Mouse (Mus musculus) hindbrain, embryonic 15.5 days (tissue): ENCODE measurements around the gene Elovl2. TPM values are rescaled to one million over a fixed set of nuclear protein-coding genes. Genes with fewer than 3 reads are reported as not detected.
"Not testable (repeated sequence)": the region's sequence is repeated elsewhere in the genome, so short reads cannot be mapped to it uniquely, and the experiment has no call there.

ENCODE experiments used
- ATAC-seq: fragments of 200-750 bp; cut with Nextera tagmentation; 2 replicates; pipeline ENCODE4 v1.8.0; 2017; ENCODE audit warnings: low read depth, moderate number of reproducible peaks, moderate TSS enrichment; ENCODE audit not compliant: low FRiP score
- H3K27ac ChIP-seq: fragments of 300-500 bp; sonication (generic); replicated peaks from 2 replicates; pipeline ENCODE4 v1.5.1; 2015; ENCODE audit warnings: mild to moderate bottlenecking, inconsistent platforms
- H3K27me3 ChIP-seq: fragments of 300-500 bp; sonication (generic); 2 replicates; pipeline ENCODE4 v1.6.1; 2015; ENCODE audit warnings: control low read depth, inconsistent platforms
- H3K36me3 ChIP-seq: fragments of 300-500 bp; sonication (generic); 2 replicates; pipeline ENCODE4 v1.6.1; 2015; ENCODE audit warnings: control low read depth, inconsistent platforms
- H3K4me1 ChIP-seq: fragments of 300-500 bp; sonication (generic); replicated peaks from 2 replicates; pipeline ENCODE4 v1.6.1; 2015; ENCODE audit warnings: control low read depth, inconsistent platforms
- H3K4me2 ChIP-seq: fragments of 300-500 bp; sonication (generic); 2 replicates; pipeline ENCODE4 v1.6.1; 2015; ENCODE audit warnings: moderate library complexity, mild to moderate bottlenecking, inconsistent platforms
- H3K4me3 ChIP-seq: fragments of 300-500 bp; sonication (generic); 2 replicates; pipeline ENCODE4 v1.5.1; 2015; ENCODE audit warnings: mild to moderate bottlenecking, inconsistent platforms
- H3K9ac ChIP-seq: fragments of 300-500 bp; sonication (generic); 2 replicates; pipeline ENCODE4 v1.6.1; 2015; ENCODE audit warnings: inconsistent platforms
- H3K9me3 ChIP-seq: fragments of 300-500 bp; sonication (generic); 2 replicates; pipeline ENCODE4 v1.6.1; 2016; ENCODE audit warnings: control low read depth, inconsistent platforms
- WGBS: fragments of 180-500 bp; shearing (Covaris S2); methylation state at CpG from one replicate; pipeline ENCODE4 v1.1.7; 2015; 5-methylcytosine and 5-hydroxymethylcytosine counted together
- polyA plus RNA-seq: library from polyadenylated mRNA; unstranded; fragments of >200 nt; fragmentation: Nextera tagmentation; extraction: Ambion mirVana; gene quantifications from 2 replicates; pipeline ENCODE4 v1.2.1, GENCODE M21; 2015

Gene Elovl2
- polyA plus RNA-seq, 1 experiment from 2014 or later: 40.2 TPM

GRCm38 (mm10) chr13:41231389-41231983 lies 11.3 kb upstream of the Elovl2 start:
- H3K4me2 ChIP-seq: no peak overlapping the region
- H3K4me3 ChIP-seq: no peak overlapping the region
- no peaks in the 10 kb centered on the region for H3K27me3 ChIP-seq
- no peaks in the 10 kb centered on the region for H3K9me3 ChIP-seq
- no peaks in the 10 kb centered on the region for H3K4me1 ChIP-seq
- H3K9ac ChIP-seq: no peak overlapping the region
- H3K27ac ChIP-seq: no peak overlapping the region
- WGBS: 71% methylated on average over 12 of the region's 12 CpGs
- ATAC-seq: no peak
- H3K36me3 ChIP-seq: no peaks in the 10 kb centered on the region

GRCm38 (mm10) chr13:41230256-41230655 lies 10.1 kb upstream of the Elovl2 start:
- no peak overlapping the region for H3K4me3 ChIP-seq
- H3K4me2 ChIP-seq: no peak overlapping the region
- no peaks in the 10 kb centered on the region for H3K9me3 ChIP-seq
- H3K36me3 ChIP-seq: no peaks in the 10 kb centered on the region
- ATAC-seq: no peak
- WGBS: 91% methylated on average over 5 of the region's 5 CpGs
- H3K4me1 ChIP-seq: no peaks in the 10 kb centered on the region
- no peak overlapping the region for H3K9ac ChIP-seq
- no peak overlapping the region for H3K27ac ChIP-seq
- no peaks in the 10 kb centered on the region for H3K27me3 ChIP-seq

- ATAC-seq: no peak
- WGBS: 92% methylated on average over 5 of the region's 5 CpGs
Measured at GRCm38 (mm10) chr13:41228060-41228459, 7.9 kb upstream of the Elovl2 start.

GRCm38 (mm10) chr13:41226513-41226912 lies 6.3 kb upstream of the Elovl2 start:
- H3K4me3 ChIP-seq: no peak overlapping the region
- no peak overlapping the region for H3K27ac ChIP-seq
- H3K4me2 ChIP-seq: no peak overlapping the region
- H3K9ac ChIP-seq: no peak overlapping the region
- no peaks in the 10 kb centered on the region for H3K27me3 ChIP-seq
- no peaks in the 10 kb centered on the region for H3K36me3 ChIP-seq
- WGBS: 85% methylated on average over 5 of the region's 5 CpGs
- no peaks in the 10 kb centered on the region for H3K4me1 ChIP-seq
- ATAC-seq: no peak
- no peaks in the 10 kb centered on the region for H3K9me3 ChIP-seq

More at GRCm38 (mm10) chr13:41228060-41228459, 7.9 kb upstream of the Elovl2 start:
- H3K4me2 ChIP-seq: no peak overlapping the region
- H3K9ac ChIP-seq: no peak overlapping the region
- no peaks in the 10 kb centered on the region for H3K9me3 ChIP-seq
- no peak overlapping the region for H3K27ac ChIP-seq
- no peaks in the 10 kb centered on the region for H3K4me1 ChIP-seq
- no peaks in the 10 kb centered on the region for H3K27me3 ChIP-seq
- H3K36me3 ChIP-seq: no peaks in the 10 kb centered on the region
- no peak overlapping the region for H3K4me3 ChIP-seq

GRCm38 (mm10) chr13:41219687-41220303 lies 410 bp downstream of the Elovl2 start:
- peak overlapping the region; percentile 78 for H3K9ac ChIP-seq
- peak overlapping the region; percentile 88 for H3K4me3 ChIP-seq
- H3K4me1 ChIP-seq: peaks cover 13% of the 10 kb centered on the region
- H3K27me3 ChIP-seq: no peaks in the 10 kb centered on the region
- H3K27ac ChIP-seq: peak overlapping the region; percentile 80
- no peaks in the 10 kb centered on the region for H3K9me3 ChIP-seq
- 1% methylated on average over 39 of the region's 39 CpGs for WGBS
- no peaks in the 10 kb centered on the region for H3K36me3 ChIP-seq
- ATAC-seq: peak; percentile 82
- H3K4me2 ChIP-seq: peak overlapping the region; percentile 59

- 6% methylated on average over 1 of the region's 1 CpGs for WGBS
- no peaks in the 10 kb centered on the region for H3K9me3 ChIP-seq
- H3K4me1 ChIP-seq: peaks cover 13% of the 10 kb centered on the region
- H3K27ac ChIP-seq: no peak overlapping the region
- H3K36me3 ChIP-seq: no peaks in the 10 kb centered on the region
- peak overlapping the region; percentile 88 for H3K4me3 ChIP-seq
- peak overlapping the region; percentile 78; the same call in 1 of the 2 replicates for H3K9ac ChIP-seq
- H3K4me2 ChIP-seq: peak overlapping the region; percentile 59
- no peaks in the 10 kb centered on the region for H3K27me3 ChIP-seq
- 0 out of 2 replicates have a peak, but pooled peaks have one; percentile 2 for ATAC-seq
Measured at GRCm38 (mm10) chr13:41219056-41219455, 1.1 kb downstream of the Elovl2 start.

- H3K9ac ChIP-seq: no peak overlapping the region
- no peak overlapping the region for H3K4me3 ChIP-seq
- no peaks in the 10 kb centered on the region for H3K27me3 ChIP-seq
- no peak overlapping the region for H3K27ac ChIP-seq
- H3K36me3 ChIP-seq: no peaks in the 10 kb centered on the region
- ATAC-seq: no peak
- 70% methylated on average over 3 of the region's 3 CpGs for WGBS
- no peak overlapping the region for H3K4me2 ChIP-seq
- peaks cover 13% of the 10 kb centered on the region for H3K4me1 ChIP-seq
- no peaks in the 10 kb centered on the region for H3K9me3 ChIP-seq
Measured at GRCm38 (mm10) chr13:41216236-41216635, 4.0 kb downstream of the Elovl2 start.

GRCm38 (mm10) chr13:41215669-41216068 lies 4.5 kb downstream of the Elovl2 start:
- no peak for ATAC-seq
- Histone ChIP-seq H3K36me3 (no peaks in the 10 kb centered on the region), H3K9me3 (no peaks in the 10 kb centered on the region), H3K9ac (no peak overlapping the region), H3K27ac (no peak overlapping the region), H3K27me3 (no peaks in the 10 kb centered on the region), H3K4me2 (no peak overlapping the region), H3K4me1 (peaks cover 13% of the 10 kb centered on the region), H3K4me3 (no peak overlapping the region)
- 88% methylated on average over 6 of the region's 6 CpGs for WGBS

- Histone ChIP-seq H3K4me3 (no peak overlapping the region), H3K36me3 (no peaks in the 10 kb centered on the region), H3K9ac (no peak overlapping the region), H3K4me2 (no peak overlapping the region), H3K27me3 (no peaks in the 10 kb centered on the region), H3K27ac (no peak overlapping the region), H3K9me3 (no peaks in the 10 kb centered on the region), H3K4me1 (no peaks in the 10 kb centered on the region)
- WGBS: 77% methylated on average over 6 of the region's 6 CpGs
- ATAC-seq: no peak
Measured at GRCm38 (mm10) chr13:41212558-41213322, 7.5 kb downstream of the Elovl2 start.

GRCm38 (mm10) chr13:41211276-41211675 lies 8.9 kb downstream of the Elovl2 start:
- Histone ChIP-seq H3K4me2 (no peak overlapping the region), H3K27me3 (no peaks in the 10 kb centered on the region), H3K27ac (no peak overlapping the region), H3K36me3 (no peaks in the 10 kb centered on the region), H3K9me3 (no peaks in the 10 kb centered on the region), H3K9ac (no peak overlapping the region), H3K4me1 (no peaks in the 10 kb centered on the region), H3K4me3 (no peak overlapping the region)
- WGBS: 83% methylated on average over 4 of the region's 4 CpGs
- ATAC-seq: no peak

- WGBS: 87% methylated on average over 5 of the region's 5 CpGs
Measured at GRCm38 (mm10) chr13:41206241-41206640, 14.0 kb downstream of the Elovl2 start.

GRCm38 (mm10) chr13:41205568-41205967 lies 14.6 kb downstream of the Elovl2 start:
- H3K4me1 ChIP-seq: peaks cover 20% of the 10 kb centered on the region
- not testable (repeated sequence) for H3K36me3 ChIP-seq, H3K9me3 ChIP-seq, H3K27ac ChIP-seq, H3K27me3 ChIP-seq, H3K9ac ChIP-seq, H3K4me3 ChIP-seq, ATAC-seq, H3K4me2 ChIP-seq

More at GRCm38 (mm10) chr13:41206241-41206640, 14.0 kb downstream of the Elovl2 start:
- Histone ChIP-seq H3K4me2 (no peak overlapping the region), H3K4me3 (no peak overlapping the region), H3K27ac (no peak overlapping the region), H3K36me3 (no peaks in the 10 kb centered on the region), H3K9ac (no peak overlapping the region), H3K9me3 (no peaks in the 10 kb centered on the region), H3K27me3 (no peaks in the 10 kb centered on the region), H3K4me1 (peaks cover 20% of the 10 kb centered on the region)
- no peak for ATAC-seq
